Mouse (Mus musculus): Measurements from ENCODE around the gene Ttll7.

Ttll7 gene

DNA sequence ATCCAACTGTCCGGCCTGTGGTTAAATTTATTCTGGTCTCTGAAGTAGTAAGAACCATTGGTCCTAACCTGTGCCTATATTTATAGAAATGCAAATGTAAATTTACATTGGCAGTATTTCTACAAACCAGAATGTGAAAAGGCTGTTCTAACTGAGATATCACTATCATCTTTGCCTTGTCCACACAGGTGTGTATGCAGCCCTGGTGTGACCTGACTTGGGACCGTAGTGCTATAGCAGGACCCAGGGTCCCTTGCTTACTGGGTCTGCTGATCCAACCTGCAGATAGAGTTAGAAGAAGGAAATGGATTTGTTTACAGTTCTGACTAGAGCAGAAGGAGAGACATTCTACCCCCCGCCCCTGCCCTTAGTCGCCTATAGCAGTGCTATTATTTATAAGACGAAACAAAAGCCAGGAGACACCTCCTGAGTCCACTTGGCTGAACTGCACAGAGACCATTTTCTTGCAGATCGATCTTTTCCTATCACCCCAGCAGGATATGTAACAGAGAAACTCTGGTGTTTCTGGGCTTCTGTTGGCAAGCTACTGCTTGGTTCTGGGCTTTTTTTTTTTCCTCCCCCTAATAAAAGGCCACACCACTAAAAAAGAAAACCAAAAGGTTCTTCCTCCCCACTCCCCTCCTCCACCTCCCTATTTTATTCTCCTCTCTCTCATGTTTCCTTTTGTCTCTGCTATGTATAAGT, 75.3 kb downstream of the Ttll7 start:
- no peak for TF ChIP-seq CTCF (conservative IDR thresholded peaks at IDR 0.05; ENCODE audit: low read length)
- TF ChIP-seq NANOG (IDR thresholded peaks at IDR 0.05; ENCODE audit: borderline replicate concordance, low read length) = no peak
- TF ChIP-seq POU5F1 (IDR thresholded peaks at IDR 0.05; ENCODE audit: borderline replicate concordance, low read length) = no peak
- Histone ChIP-seq H3K4me3 (replicated peaks; ENCODE audit: low read length) (no peak overlapping the region), H3K9me3 (ENCODE audit: low read length) (no peaks in the 10 kb centered on the region), H3K36me3 (ENCODE audit: insufficient read depth, low read length) (no peaks in the 10 kb centered on the region), H3K4me1 (replicated peaks; ENCODE audit: low read depth, low read length) (no peaks in the 10 kb centered on the region), H3K27me3 (ENCODE audit: insufficient read depth, low read length) (peaks cover 6% of the 10 kb centered on the region; the same call in 1 of the 2 replicates)

DNA sequence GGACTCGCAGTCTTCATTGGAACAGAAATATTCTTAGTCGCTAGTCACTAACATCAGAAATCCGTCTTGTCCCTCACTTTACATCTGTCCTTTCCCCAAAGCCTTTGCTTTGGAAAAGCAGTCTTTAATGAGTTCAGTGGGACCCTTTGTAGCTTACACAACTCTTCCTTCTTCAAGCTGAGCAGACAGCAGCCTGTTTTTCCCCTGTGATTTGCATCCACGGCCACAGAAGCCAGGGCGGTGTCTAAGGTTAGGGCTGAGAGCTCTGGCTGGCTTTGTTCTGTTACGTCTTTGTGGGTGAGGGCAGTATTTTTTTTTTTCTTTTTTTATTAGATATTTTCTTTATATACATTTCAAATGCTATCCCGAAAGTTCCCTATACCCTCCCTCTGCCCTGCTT, 76.0 kb downstream of the Ttll7 start:
- TF ChIP-seq POU5F1 (IDR thresholded peaks at IDR 0.05; ENCODE audit: borderline replicate concordance, low read length) (no peak), CTCF (conservative IDR thresholded peaks at IDR 0.05; ENCODE audit: low read length) (no peak), NANOG (IDR thresholded peaks at IDR 0.05; ENCODE audit: borderline replicate concordance, low read length) (no peak)
- H3K4me3 ChIP-seq (replicated peaks; ENCODE audit: low read length) = no peak overlapping the region
- no peaks in the 10 kb centered on the region for H3K9me3 ChIP-seq (ENCODE audit: low read length)
- peaks cover 6% of the 10 kb centered on the region; the same call in 1 of the 2 replicates for H3K27me3 ChIP-seq (ENCODE audit: insufficient read depth, low read length)
- H3K4me1 ChIP-seq (replicated peaks; ENCODE audit: low read depth, low read length) = no peaks in the 10 kb centered on the region
- no peaks in the 10 kb centered on the region for H3K36me3 ChIP-seq (ENCODE audit: insufficient read depth, low read length)

DNA sequence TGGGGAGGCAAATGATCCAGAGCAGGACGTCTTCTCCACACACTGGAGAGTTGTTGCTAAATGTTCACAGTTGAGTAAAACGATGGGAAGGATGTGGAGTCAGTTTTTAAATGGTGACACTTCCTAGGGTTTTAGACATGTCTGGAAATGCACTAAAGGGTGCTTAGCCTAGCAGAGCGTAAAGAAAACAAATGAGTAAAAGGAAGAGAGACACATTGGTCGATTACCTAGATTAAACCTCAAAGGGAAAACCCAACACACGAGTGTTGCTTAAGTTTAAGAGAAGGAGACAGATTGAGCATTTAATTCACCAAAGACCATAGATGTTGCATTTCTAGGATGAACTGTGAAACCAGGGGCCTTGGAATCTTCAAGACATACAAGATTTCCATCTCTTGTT, 76.8 kb downstream of the Ttll7 start:
- Histone ChIP-seq H3K4me1 (replicated peaks; ENCODE audit: low read depth, low read length) (no peaks in the 10 kb centered on the region), H3K4me3 (replicated peaks; ENCODE audit: low read length) (no peak overlapping the region), H3K36me3 (ENCODE audit: insufficient read depth, low read length) (no peaks in the 10 kb centered on the region), H3K27me3 (ENCODE audit: insufficient read depth, low read length) (peaks cover 6% of the 10 kb centered on the region; the same call in 1 of the 2 replicates), H3K9me3 (ENCODE audit: low read length) (no peaks in the 10 kb centered on the region)
- TF ChIP-seq CTCF (conservative IDR thresholded peaks at IDR 0.05; ENCODE audit: low read length) = no peak
- TF ChIP-seq NANOG (IDR thresholded peaks at IDR 0.05; ENCODE audit: borderline replicate concordance, low read length) = no peak
- no peak for TF ChIP-seq POU5F1 (IDR thresholded peaks at IDR 0.05; ENCODE audit: borderline replicate concordance, low read length)

DNA sequence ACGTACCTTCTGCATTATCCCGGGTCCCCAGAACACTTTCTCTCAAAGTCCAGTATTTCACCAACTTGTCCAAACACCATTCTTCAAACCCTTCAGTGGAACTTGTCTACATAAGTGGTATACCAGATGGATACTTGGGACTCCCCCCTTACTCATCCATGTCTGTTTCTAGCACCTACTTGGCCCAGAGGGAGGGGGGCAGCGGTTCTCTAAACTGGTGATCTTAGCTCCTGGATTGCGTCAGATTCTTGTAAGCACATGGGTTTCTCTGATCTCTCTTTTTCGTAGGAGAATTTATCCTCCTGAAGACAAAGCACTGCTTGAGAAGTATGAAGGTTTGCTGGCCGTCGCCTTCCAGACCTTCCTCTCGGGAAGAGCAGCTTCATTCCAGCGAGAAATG, 79.0 kb downstream of the Ttll7 start:
- Histone ChIP-seq H3K4me1 (replicated peaks; ENCODE audit: low read depth, low read length) (no peaks in the 10 kb centered on the region), H3K27me3 (ENCODE audit: insufficient read depth, low read length) (no peaks in the 10 kb centered on the region; the same call in 1 of the 2 replicates), H3K36me3 (ENCODE audit: insufficient read depth, low read length) (no peaks in the 10 kb centered on the region), H3K9me3 (ENCODE audit: low read length) (peaks cover 7% of the 10 kb centered on the region), H3K4me3 (replicated peaks; ENCODE audit: low read length) (no peak overlapping the region)
- TF ChIP-seq CTCF (conservative IDR thresholded peaks at IDR 0.05; ENCODE audit: low read length) = no peak
- no peak for TF ChIP-seq NANOG (IDR thresholded peaks at IDR 0.05; ENCODE audit: borderline replicate concordance, low read length)
- no peak for TF ChIP-seq POU5F1 (IDR thresholded peaks at IDR 0.05; ENCODE audit: borderline replicate concordance, low read length)

DNA sequence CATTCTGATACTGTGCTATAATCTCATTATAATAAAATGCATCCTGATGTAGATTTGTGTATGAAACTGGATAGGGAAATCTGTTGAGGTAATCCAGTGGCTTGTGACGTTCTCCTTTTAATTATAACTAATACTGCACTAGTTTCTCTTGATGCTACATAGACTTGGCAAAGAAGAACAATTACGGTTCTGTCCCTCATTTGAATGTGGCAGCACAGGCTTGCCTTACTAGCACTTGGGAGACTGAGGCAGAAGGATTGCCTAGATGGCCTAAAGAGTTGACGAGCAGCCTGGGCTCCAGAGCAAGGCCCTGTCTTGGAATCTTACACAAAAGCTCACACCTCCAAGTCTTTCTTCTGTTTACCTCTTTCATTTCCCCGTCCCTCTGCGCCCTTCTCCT, 80.3 kb downstream of the Ttll7 start:
- no peaks in the 10 kb centered on the region for H3K4me1 ChIP-seq (replicated peaks; ENCODE audit: low read depth, low read length)
- H3K36me3 ChIP-seq (ENCODE audit: insufficient read depth, low read length) = no peaks in the 10 kb centered on the region
- peaks cover 7% of the 10 kb centered on the region for H3K9me3 ChIP-seq (ENCODE audit: low read length)
- TF ChIP-seq CTCF (conservative IDR thresholded peaks at IDR 0.05; ENCODE audit: low read length) = no peak
- TF ChIP-seq NANOG (IDR thresholded peaks at IDR 0.05; ENCODE audit: borderline replicate concordance, low read length) = no peak
- no peak for TF ChIP-seq POU5F1 (IDR thresholded peaks at IDR 0.05; ENCODE audit: borderline replicate concordance, low read length)
- H3K27me3 ChIP-seq (ENCODE audit: insufficient read depth, low read length) = no peaks in the 10 kb centered on the region
- no peak overlapping the region for H3K4me3 ChIP-seq (replicated peaks; ENCODE audit: low read length)

DNA sequence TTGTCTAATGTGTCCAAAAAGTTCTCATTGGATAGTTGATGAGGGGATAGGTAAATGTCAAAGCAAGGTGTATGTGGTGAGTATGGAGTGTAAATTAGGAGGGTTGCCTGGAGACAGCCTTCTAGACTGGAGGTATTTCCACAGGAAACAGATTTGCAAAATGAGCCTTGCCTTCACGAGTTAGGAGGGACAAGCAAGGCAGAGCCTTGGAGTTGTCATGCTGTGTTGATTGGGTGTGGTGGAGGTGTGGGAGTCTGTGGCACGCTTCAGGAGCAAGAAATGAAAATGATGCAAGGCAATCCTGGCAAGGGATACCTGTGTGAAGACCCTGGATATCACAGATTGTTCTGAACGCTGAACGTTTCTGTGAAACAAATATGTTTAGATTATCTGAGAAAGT, 84.7 kb downstream of the Ttll7 start:
- Histone ChIP-seq H3K4me3 (replicated peaks; ENCODE audit: low read length) (no peak overlapping the region), H3K4me1 (replicated peaks; ENCODE audit: low read depth, low read length) (no peaks in the 10 kb centered on the region), H3K36me3 (ENCODE audit: insufficient read depth, low read length) (no peaks in the 10 kb centered on the region), H3K27me3 (ENCODE audit: insufficient read depth, low read length) (peaks cover 12% of the 10 kb centered on the region), H3K9me3 (ENCODE audit: low read length) (peaks cover 7% of the 10 kb centered on the region)
- TF ChIP-seq POU5F1 (IDR thresholded peaks at IDR 0.05; ENCODE audit: borderline replicate concordance, low read length) (no peak), CTCF (conservative IDR thresholded peaks at IDR 0.05; ENCODE audit: low read length) (no peak), NANOG (IDR thresholded peaks at IDR 0.05; ENCODE audit: borderline replicate concordance, low read length) (no peak)

DNA sequence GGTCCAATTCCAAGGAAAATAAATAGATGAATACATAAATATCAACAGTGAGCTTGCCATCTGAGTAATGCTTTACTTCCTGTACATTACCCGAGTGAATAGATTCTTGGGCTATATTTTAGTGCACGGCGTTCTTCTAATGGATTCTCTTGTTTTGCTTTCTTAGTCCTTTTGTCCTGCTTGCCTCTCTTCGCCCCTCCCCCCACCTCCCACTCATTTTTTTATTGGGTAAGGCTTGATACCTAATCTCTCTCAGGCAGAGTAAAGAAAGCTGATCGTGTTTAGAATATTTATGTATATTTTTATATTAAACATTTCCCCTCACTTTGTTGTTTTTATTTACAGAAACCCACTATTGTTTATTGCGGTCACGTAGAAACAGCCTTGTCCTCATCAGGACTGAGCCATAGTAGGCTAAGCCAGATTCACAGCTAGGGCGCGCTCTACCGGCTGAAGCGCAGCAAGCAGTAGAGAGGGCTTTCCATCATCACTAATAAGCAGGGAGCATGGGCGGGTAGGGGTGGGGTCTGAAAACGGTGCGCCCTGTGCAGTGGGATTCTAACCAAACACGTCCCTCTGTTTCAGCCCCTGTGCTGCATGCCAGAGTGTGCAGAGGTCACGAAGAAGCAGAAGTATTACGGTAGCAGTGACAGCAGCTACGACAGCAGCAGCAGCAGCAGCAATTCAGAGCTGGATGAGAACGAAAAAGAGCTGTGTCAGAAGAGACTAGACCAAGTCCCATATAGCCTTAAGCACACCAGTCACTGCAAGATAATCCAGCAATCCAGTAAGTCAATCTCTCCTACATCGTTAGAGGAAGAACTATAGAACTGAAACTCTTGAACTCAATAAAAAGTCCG, 87.5 kb downstream of the Ttll7 start:
- Histone ChIP-seq H3K4me3 (replicated peaks; ENCODE audit: low read length) (no peak overlapping the region), H3K27me3 (ENCODE audit: insufficient read depth, low read length) (peaks cover 12% of the 10 kb centered on the region), H3K36me3 (ENCODE audit: insufficient read depth, low read length) (no peaks in the 10 kb centered on the region), H3K9me3 (ENCODE audit: low read length) (peaks cover 7% of the 10 kb centered on the region), H3K4me1 (replicated peaks; ENCODE audit: low read depth, low read length) (0 out of 2 replicates have a peak, but pooled peaks cover 4% of the 10 kb centered on the region)
- TF ChIP-seq POU5F1 (IDR thresholded peaks at IDR 0.05; ENCODE audit: borderline replicate concordance, low read length) = no peak
- no peak; the same call in 1 of the 2 replicates for TF ChIP-seq CTCF (conservative IDR thresholded peaks at IDR 0.05; ENCODE audit: low read length)
- no peak for TF ChIP-seq NANOG (IDR thresholded peaks at IDR 0.05; ENCODE audit: borderline replicate concordance, low read length)

DNA sequence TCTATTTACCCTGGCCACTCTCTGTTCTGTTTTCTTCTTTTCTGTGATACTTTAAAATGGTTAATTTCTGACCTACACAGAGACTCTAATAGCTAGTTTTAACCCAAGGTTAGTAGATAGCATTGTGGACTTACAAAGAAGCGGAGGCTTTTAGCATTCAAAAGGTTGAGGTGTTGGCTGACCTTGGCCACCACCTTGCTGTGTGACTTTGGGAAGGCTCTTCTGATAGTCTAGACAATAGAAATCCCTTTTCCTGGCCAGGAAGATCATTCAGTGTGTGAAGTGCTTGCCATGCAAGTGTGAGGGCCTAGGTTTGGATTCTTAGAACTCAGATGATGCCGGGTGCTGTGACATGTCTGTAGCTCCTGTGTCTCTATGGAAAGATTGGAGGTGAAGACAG, 90.9 kb downstream of the Ttll7 start:
- TF ChIP-seq POU5F1 (IDR thresholded peaks at IDR 0.05; ENCODE audit: borderline replicate concordance, low read length) (no peak), NANOG (IDR thresholded peaks at IDR 0.05; ENCODE audit: borderline replicate concordance, low read length) (no peak), CTCF (conservative IDR thresholded peaks at IDR 0.05; ENCODE audit: low read length) (no peak)
- H3K4me3 ChIP-seq (replicated peaks; ENCODE audit: low read length) = no peak overlapping the region

More for the DNA sequence above, 90.9 kb downstream of the Ttll7 start:
- no peaks in the 10 kb centered on the region for H3K9me3 ChIP-seq (ENCODE audit: low read length)
- peaks cover 11% of the 10 kb centered on the region for H3K27me3 ChIP-seq (ENCODE audit: insufficient read depth, low read length)
- no peaks in the 10 kb centered on the region for H3K36me3 ChIP-seq (ENCODE audit: insufficient read depth, low read length)
- 0 out of 2 replicates have a peak, but pooled peaks cover 4% of the 10 kb centered on the region for H3K4me1 ChIP-seq (replicated peaks; ENCODE audit: low read depth, low read length)
